Mouse (Mus musculus) stomach, embryonic 16.5 days (tissue): ENCODE results near the gene Cnga4. TPM values are rescaled to one million over a fixed set of nuclear protein-coding genes. Genes with fewer than 3 reads are reported as not detected.
"Not testable (repeated sequence)": the region's sequence is repeated elsewhere in the genome, so short reads cannot be mapped to it uniquely, and the experiment has no call there.

Source experiments
- ATAC-seq: fragments of 200-750 bp; cut with Nextera tagmentation; 2 replicates; pipeline ENCODE4 v1.8.0; 2017; ENCODE audit warnings: moderate number of reproducible peaks, moderate TSS enrichment; ENCODE audit not compliant: insufficient read depth, low FRiP score
- H3K27ac ChIP-seq: fragments of 300-500 bp; sonication (generic); 2 replicates; pipeline ENCODE4 v1.5.1; 2014; ENCODE audit warnings: low read length
- H3K27me3 ChIP-seq: fragments of 300-500 bp; sonication (generic); 2 replicates; pipeline ENCODE4 v1.6.1; 2014; ENCODE audit warnings: low read length, control low read depth, mixed read lengths; ENCODE audit not compliant: control insufficient read depth, insufficient read depth
- H3K36me3 ChIP-seq: fragments of 300-500 bp; sonication (generic); 2 replicates; pipeline ENCODE4 v1.6.1; 2014; ENCODE audit warnings: low read length; ENCODE audit not compliant: control insufficient read depth, insufficient read depth
- H3K4me1 ChIP-seq: fragments of 300-500 bp; sonication (generic); 2 replicates; pipeline ENCODE4 v1.6.1; 2014; ENCODE audit warnings: low read length, control low read depth, mixed read lengths; ENCODE audit not compliant: control insufficient read depth, insufficient read depth
- H3K4me2 ChIP-seq: fragments of 300-500 bp; sonication (generic); 2 replicates; pipeline ENCODE4 v1.6.1; 2014; ENCODE audit warnings: low read depth, low read length, mixed read lengths
- H3K4me3 ChIP-seq: fragments of 300-500 bp; sonication (generic); replicated peaks from 2 replicates; pipeline ENCODE4 v1.5.1; 2014; ENCODE audit warnings: mild to moderate bottlenecking, low read length
- H3K9ac ChIP-seq: fragments of 300-500 bp; sonication (generic); 2 replicates; pipeline ENCODE4 v1.6.1; 2014; ENCODE audit warnings: low read length
- H3K9me3 ChIP-seq: fragments of 300-500 bp; sonication (generic); replicated peaks from 2 replicates; pipeline ENCODE4 v1.6.1; 2016; ENCODE audit warnings: low read length, control low read depth; ENCODE audit not compliant: control insufficient read depth
- WGBS: fragments of 180-500 bp; shearing (Covaris S2); extraction: QIAGEN DNeasy Blood & Tissue Kit; methylation state at CpG from one replicate; pipeline ENCODE4 v1.1.7; 2014; 5-methylcytosine and 5-hydroxymethylcytosine counted together
- polyA plus RNA-seq: library from polyadenylated mRNA; unstranded; fragments of >200 nt; fragmentation: Nextera tagmentation; extraction: Ambion mirVana; gene quantifications from 2 replicates; pipeline ENCODE4 v1.2.1, GENCODE M21; 2015

Cnga4 gene
- not detected in 2 replicates for polyA plus RNA-seq

DNA sequence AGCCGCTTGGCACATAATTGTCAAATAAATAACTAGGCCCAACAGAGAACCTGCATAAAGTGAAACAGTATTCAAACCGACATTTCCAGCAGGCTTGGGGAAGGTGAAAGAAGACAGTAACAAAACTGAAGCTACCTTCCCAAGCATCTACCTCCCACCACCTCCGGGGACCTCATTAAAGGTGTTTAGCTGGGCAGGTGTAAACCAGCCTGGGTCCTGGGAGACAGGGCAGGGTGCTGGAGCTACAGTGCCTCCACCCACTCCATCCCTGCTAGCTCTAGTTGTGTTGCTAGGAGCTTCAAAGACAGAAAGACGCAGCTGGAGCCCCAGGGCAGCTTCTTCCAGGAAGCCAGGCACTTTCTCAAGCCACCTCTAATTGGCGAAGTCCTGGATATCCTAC lies at the start of gene Cnga4:
Cnga4 (plus strand) TSS at position 301 of the 400 bp plus-strand sequence.
- no peaks in the 10 kb centered on the region for H3K9me3 ChIP-seq
- no peaks in the 10 kb centered on the region for H3K36me3 ChIP-seq
- no peak within 1 kb of the TSS for H3K4me3 ChIP-seq
- H3K27ac ChIP-seq = no peak within 1 kb of the TSS
- WGBS = 66% methylated on average over 5 of the region's 5 CpGs
- ATAC-seq = no peak
- no peaks in the 10 kb centered on the region for H3K27me3 ChIP-seq
- no peak within 1 kb of the TSS for H3K4me2 ChIP-seq
- no peaks in the 10 kb centered on the region for H3K4me1 ChIP-seq
- H3K9ac ChIP-seq = no peak within 1 kb of the TSS

DNA sequence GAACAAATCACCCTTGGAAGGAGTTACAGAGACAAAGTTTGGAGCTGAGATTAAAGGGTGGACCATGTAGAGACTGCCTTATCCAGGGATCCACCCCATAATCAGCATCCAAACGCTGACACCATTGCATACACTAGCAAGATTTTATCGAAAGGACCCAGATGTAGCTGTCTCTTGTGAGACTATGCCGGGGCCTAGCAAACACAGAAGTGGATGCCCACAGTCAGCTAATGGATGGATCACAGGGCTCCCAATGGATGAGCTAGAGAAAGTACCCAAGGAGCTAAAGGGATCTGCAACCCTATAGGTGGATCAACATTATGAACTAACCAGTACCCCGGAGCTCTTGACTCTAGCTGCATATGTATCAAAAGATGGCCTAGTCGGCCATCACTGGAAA lies 48.3 kb upstream of the Cnga4 start:
- not testable (repeated sequence) for H3K36me3 ChIP-seq, ATAC-seq, H3K9ac ChIP-seq, H3K4me3 ChIP-seq, H3K9me3 ChIP-seq, H3K27me3 ChIP-seq, H3K4me1 ChIP-seq, H3K4me2 ChIP-seq, H3K27ac ChIP-seq
- no CpG with 5 or more reads among the region's 5 CpGs for WGBS

DNA sequence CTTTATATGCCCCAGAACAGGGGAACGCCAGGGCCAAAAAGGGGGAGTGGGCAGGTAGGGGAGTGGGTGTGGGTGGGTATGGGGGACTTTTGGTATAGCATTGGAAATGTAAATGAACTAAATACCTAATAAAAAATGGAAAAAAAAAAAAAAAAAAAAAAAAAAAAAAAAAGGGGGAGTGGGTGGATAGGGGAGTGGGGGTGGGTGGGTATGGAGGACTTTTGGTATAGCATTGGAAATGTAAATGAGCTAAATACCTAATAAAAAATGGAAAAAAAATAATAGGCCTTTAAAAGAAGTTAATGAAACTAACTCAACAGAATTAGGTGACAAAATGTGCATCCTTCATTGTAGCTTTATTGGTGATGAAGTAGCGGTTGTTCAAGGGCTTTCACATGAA lies 47.9 kb upstream of the Cnga4 start:
- not testable (repeated sequence) for H3K4me3 ChIP-seq, ATAC-seq, H3K27ac ChIP-seq, H3K27me3 ChIP-seq, H3K4me1 ChIP-seq, H3K4me2 ChIP-seq, H3K36me3 ChIP-seq, H3K9ac ChIP-seq, H3K9me3 ChIP-seq
- 94% methylated on average over 1 of the region's 2 CpGs for WGBS

DNA sequence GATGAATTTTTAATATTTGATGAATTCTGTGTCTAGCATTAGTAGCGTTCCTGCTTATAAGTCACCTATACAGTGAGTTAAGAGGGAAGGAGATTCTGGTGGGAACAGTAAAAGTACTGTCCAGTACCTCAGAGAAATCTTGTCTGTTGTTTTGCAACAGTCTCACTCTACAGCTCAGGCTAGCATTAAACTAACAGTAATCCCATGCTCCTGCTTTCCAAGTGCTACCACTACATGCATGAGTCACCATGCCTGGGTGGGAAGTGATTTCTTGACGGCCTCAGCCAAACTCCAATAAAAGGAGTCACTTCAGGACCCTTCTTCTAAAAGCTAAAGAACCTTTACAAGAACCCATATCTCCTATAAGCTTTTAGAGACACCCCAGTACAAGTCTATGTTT lies 42.7 kb upstream of the Cnga4 start:
- 89% methylated on average over 2 of the region's 2 CpGs for WGBS
- Histone ChIP-seq H3K9ac (no peak overlapping the region), H3K36me3 (no peaks in the 10 kb centered on the region), H3K27me3 (no peaks in the 10 kb centered on the region), H3K4me1 (no peaks in the 10 kb centered on the region), H3K9me3 (no peaks in the 10 kb centered on the region), H3K4me2 (no peak overlapping the region), H3K27ac (no peak overlapping the region), H3K4me3 (no peak overlapping the region)
- ATAC-seq = no peak

DNA sequence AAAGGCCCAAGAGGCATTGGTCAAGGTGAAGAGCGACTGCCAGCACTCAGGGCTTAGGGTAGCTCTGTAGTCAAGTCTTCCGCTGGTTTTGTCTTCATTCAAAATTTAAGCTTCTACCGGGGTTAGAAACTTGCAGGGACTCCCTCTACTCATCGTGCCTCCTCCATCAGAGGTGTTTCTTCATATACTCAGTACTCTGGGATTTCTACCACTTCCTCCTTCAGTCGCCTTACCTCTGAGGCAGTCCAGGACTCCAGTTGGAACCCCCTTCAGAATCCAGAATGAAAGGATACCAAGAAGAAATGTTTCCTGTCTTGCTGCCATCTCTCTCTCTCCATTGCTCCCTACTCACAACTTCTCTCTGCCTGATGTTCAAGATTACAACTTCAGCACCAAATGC lies 37.1 kb upstream of the Cnga4 start:
- H3K36me3 ChIP-seq = no peaks in the 10 kb centered on the region
- H3K4me1 ChIP-seq = no peaks in the 10 kb centered on the region
- H3K9ac ChIP-seq = no peak overlapping the region
- H3K27me3 ChIP-seq = no peaks in the 10 kb centered on the region
- 83% methylated on average over 5 of the region's 5 CpGs for WGBS
- H3K4me3 ChIP-seq = no peak overlapping the region
- no peaks in the 10 kb centered on the region for H3K9me3 ChIP-seq
- H3K27ac ChIP-seq = no peak overlapping the region
- no peak for ATAC-seq
- H3K4me2 ChIP-seq = no peak overlapping the region

DNA sequence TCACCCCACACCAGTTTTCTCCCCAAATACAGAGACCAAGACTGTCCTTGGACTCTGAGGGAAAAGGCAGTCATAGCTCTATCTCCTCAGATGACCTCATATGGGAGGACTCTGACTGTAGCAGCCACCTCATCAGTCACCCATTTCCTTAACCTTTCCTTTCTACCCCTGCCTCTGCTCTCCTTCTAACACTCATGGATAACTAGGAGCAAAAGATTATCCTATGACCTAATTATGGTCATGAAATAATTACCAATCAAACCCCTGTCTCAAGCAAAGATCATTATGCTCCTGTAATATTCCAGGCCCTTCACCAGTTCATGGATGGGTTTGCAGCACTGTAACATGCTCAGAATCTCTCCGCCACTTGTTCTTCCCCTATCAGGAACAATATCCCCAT lies 36.4 kb upstream of the Cnga4 start, which contains the start of gene Olfr692:
Olfr692 (plus strand) TSS at position 301 of the 400 bp plus-strand sequence.
- no peaks in the 10 kb centered on the region for H3K27me3 ChIP-seq
- no peak within 1 kb of the TSS for H3K27ac ChIP-seq
- H3K4me3 ChIP-seq = no peak within 1 kb of the TSS
- ATAC-seq = no peak
- no peaks in the 10 kb centered on the region for H3K4me1 ChIP-seq
- no peaks in the 10 kb centered on the region for H3K36me3 ChIP-seq
- H3K9ac ChIP-seq = no peak within 1 kb of the TSS
- H3K4me2 ChIP-seq = no peak within 1 kb of the TSS
- WGBS = 93% methylated on average over 1 of the region's 1 CpGs
- no peaks in the 10 kb centered on the region for H3K9me3 ChIP-seq

DNA sequence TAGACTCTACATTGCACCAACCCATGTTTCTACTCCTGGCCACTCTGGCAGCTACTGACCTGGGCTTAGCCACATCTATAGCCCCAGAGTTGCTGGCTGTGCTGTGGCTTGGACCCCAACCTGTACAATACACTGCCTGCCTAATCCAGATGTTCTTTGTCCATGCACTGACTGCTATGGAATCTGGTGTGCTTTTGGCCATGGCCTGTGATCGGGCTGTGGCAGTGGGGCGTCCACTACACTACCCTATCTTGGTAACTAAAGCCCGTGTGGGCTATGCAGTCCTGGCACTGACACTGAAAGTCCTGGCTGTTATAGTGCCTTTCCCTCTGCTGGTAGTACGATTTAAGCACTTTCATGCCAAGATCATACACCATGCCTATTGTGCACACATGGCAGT lies 35.8 kb upstream of the Cnga4 start:
- Histone ChIP-seq H3K4me2 (no peak overlapping the region), H3K4me3 (no peak overlapping the region), H3K27ac (no peak overlapping the region), H3K9ac (no peak overlapping the region), H3K4me1 (no peaks in the 10 kb centered on the region), H3K9me3 (no peaks in the 10 kb centered on the region), H3K27me3 (no peaks in the 10 kb centered on the region), H3K36me3 (no peaks in the 10 kb centered on the region)
- ATAC-seq = no peak
- 92% methylated on average over 4 of the region's 4 CpGs for WGBS

DNA sequence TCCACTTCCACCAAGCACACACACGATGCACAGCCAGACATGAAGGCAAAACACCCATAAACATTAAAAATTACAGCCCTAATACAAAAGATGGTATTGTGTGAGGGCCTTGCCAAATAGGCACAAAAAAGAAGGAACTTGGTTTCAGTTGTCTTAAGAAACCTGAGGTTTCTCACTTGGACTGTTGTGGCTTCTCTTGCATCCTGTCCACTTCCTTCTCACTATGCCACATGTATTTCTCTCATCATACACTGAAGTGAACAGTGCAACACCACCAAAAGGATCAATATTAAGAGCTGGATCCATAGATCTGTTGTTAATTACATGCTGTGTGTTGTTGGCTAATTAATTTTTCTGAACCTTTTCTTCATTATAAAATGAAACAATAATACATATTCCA lies 31.5 kb upstream of the Cnga4 start:
- H3K4me1 ChIP-seq = no peaks in the 10 kb centered on the region
- H3K4me3 ChIP-seq = no peak overlapping the region
- 0 out of 2 replicates have a peak, but pooled peaks cover 3% of the 10 kb centered on the region for H3K36me3 ChIP-seq
- no peaks in the 10 kb centered on the region for H3K9me3 ChIP-seq
- no peak overlapping the region for H3K4me2 ChIP-seq
- no peaks in the 10 kb centered on the region for H3K27me3 ChIP-seq
- H3K27ac ChIP-seq = no peak overlapping the region
- 70% methylated on average over 1 of the region's 1 CpGs for WGBS
- ATAC-seq = no peak
- H3K9ac ChIP-seq = no peak overlapping the region

DNA sequence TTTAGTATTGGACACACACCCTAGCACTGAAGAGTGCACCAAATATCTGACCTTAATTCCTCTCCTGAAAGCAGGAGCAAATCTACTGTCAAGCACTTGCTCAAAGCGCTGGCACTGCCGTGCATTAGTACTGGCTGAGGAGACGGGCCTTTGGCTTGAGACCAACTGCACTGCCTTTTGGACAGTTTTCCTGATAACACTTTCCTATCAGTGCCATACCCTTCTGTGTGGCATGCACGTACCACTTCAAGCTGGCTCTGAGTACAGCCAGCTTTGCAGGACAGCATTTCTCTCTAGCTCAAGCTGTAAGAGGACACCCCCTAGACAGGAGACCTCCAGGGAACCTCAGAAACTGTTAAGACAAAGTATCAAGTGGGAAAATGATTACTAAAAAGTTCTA lies 30.9 kb upstream of the Cnga4 start:
- H3K4me3 ChIP-seq = no peak overlapping the region
- no peaks in the 10 kb centered on the region for H3K27me3 ChIP-seq
- H3K27ac ChIP-seq = no peak overlapping the region
- no peak overlapping the region for H3K4me2 ChIP-seq
- H3K4me1 ChIP-seq = no peaks in the 10 kb centered on the region
- peaks cover 6% of the 10 kb centered on the region; the same call in 1 of the 2 replicates for H3K36me3 ChIP-seq
- 82% methylated on average over 4 of the region's 4 CpGs for WGBS
- ATAC-seq = 0 out of 2 replicates have a peak, but pooled peaks have one; percentile 33
- H3K9me3 ChIP-seq = no peaks in the 10 kb centered on the region
- no peak overlapping the region for H3K9ac ChIP-seq

DNA sequence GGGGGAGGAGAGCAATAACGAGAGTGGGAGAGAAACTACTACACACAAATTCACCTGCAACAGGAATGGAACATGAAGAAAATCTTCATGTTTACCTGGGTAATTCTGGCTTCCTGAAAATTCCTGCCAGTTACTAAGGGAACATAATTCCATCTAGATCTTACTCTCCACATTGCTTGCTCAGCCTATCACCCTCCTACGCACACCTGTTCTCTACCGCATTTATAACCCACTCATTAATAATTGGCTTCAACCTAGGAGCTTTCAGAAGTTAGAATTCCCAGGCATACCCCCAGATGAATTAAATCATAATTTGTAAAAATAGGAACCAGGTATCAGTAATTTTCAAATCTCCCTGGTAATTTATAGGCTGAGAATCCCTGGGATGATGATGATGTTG lies 30.4 kb upstream of the Cnga4 start:
- WGBS = 93% methylated on average over 3 of the region's 3 CpGs
- Histone ChIP-seq H3K27me3 (no peaks in the 10 kb centered on the region), H3K9me3 (no peaks in the 10 kb centered on the region), H3K4me3 (no peak overlapping the region), H3K36me3 (peaks cover 8% of the 10 kb centered on the region; the same call in 1 of the 2 replicates), H3K4me2 (no peak overlapping the region), H3K27ac (no peak overlapping the region), H3K9ac (no peak overlapping the region), H3K4me1 (no peaks in the 10 kb centered on the region)
- no peak for ATAC-seq
